Mouse (Mus musculus) MEL (cell line): ENCODE measurements at regions not wholly inside any gene's neighbourhood (a gene's known extent, or its start where the extent isn't known, plus 50 kb on each side); places are given as distances from the start of the nearest gene placed in this dataset.
A peak's percentile ranks its signal among the peaks of the same experiment; 100 is the strongest.

ENCODE experiments used
- CHD2 ChIP-seq: IDR thresholded peaks from 2 replicates; pipeline ENCODE4 v1.6.1; 2011; ENCODE audit warnings: low read length, improper control_type of control experiment
- CTCF ChIP-seq, 3 experiments: IDR thresholded peaks in 2 of 3; conservative IDR thresholded peaks in 1 of 3; 2 replicates each; pipeline ENCODE4 v1.5.1; 2011 to 2012; ENCODE audit warnings: low read length in 3 of 3, low read depth in 2 of 3, mild to moderate bottlenecking in 2 of 3, improper control_type of control experiment in 1 of 3, inconsistent platforms in 1 of 3, mixed read lengths in 1 of 3, moderate library complexity in 1 of 3; ENCODE audit not compliant: control insufficient read depth in 1 of 3, insufficient read depth in 1 of 3, poor library complexity in 1 of 3, severe bottlenecking in 1 of 3
- E2F4 ChIP-seq: IDR thresholded peaks from 2 replicates; pipeline ENCODE4 v1.6.1; 2011; ENCODE audit warnings: low read depth, low read length, improper control_type of control experiment, borderline replicate concordance
- EP300 ChIP-seq, 2 experiments: IDR thresholded peaks; 2 replicates each; pipeline ENCODE4 v1.6.1; 2011; ENCODE audit warnings: improper control_type of control experiment in 2 of 2, low read length in 2 of 2, low read depth in 1 of 2, mild to moderate bottlenecking in 1 of 2
- ETS1 ChIP-seq: IDR thresholded peaks from 2 replicates; pipeline ENCODE4 v1.6.1; 2012; ENCODE audit warnings: low read depth, mild to moderate bottlenecking, inconsistent platforms, low read length, improper control_type of control experiment, moderate library complexity
- GABPA ChIP-seq: IDR thresholded peaks from 2 replicates; pipeline ENCODE4 v1.6.1; 2012; ENCODE audit warnings: low read depth, mild to moderate bottlenecking, inconsistent platforms, low read length, improper control_type of control experiment, moderate library complexity
- KAT2A ChIP-seq: conservative IDR thresholded peaks from 2 replicates; pipeline ENCODE4 v1.6.1; 2012; ENCODE audit warnings: low read depth, low read length, improper control_type of control experiment, inconsistent platforms
- MAFK ChIP-seq: IDR thresholded peaks from 2 replicates; pipeline ENCODE4 v1.6.1; 2011; ENCODE audit warnings: low read depth, mild to moderate bottlenecking, low read length, improper control_type of control experiment, borderline replicate concordance
- POLR2A ChIP-seq, 2 experiments: IDR thresholded peaks; 2 replicates each; pipeline ENCODE4 v1.6.1; 2011 to 2012; ENCODE audit warnings: low read length in 2 of 2, mild to moderate bottlenecking in 2 of 2, control low read depth in 1 of 2, improper control_type of control experiment in 1 of 2, low read depth in 1 of 2, moderate library complexity in 1 of 2; ENCODE audit not compliant: control insufficient read depth in 1 of 2, insufficient read depth in 1 of 2, poor library complexity in 1 of 2
- SIN3A ChIP-seq: IDR thresholded peaks from 2 replicates; pipeline ENCODE4 v1.6.1; 2012; ENCODE audit warnings: low read length, improper control_type of control experiment, inconsistent platforms
- SMC3 ChIP-seq: IDR thresholded peaks from 2 replicates; pipeline ENCODE4 v1.6.1; 2011; ENCODE audit warnings: low read depth, low read length, improper control_type of control experiment
- TCF12 ChIP-seq: IDR thresholded peaks from 2 replicates; pipeline ENCODE4 v1.6.1; 2014; ENCODE audit warnings: low read depth, mild to moderate bottlenecking, inconsistent platforms, low read length, improper control_type of control experiment, moderate library complexity
- UBTF ChIP-seq: IDR thresholded peaks from 2 replicates; pipeline ENCODE4 v1.6.1; 2012; ENCODE audit warnings: low read depth, mild to moderate bottlenecking, inconsistent platforms, low read length, improper control_type of control experiment, moderate library complexity, borderline replicate concordance; ENCODE audit not compliant: insufficient read depth

DNA sequence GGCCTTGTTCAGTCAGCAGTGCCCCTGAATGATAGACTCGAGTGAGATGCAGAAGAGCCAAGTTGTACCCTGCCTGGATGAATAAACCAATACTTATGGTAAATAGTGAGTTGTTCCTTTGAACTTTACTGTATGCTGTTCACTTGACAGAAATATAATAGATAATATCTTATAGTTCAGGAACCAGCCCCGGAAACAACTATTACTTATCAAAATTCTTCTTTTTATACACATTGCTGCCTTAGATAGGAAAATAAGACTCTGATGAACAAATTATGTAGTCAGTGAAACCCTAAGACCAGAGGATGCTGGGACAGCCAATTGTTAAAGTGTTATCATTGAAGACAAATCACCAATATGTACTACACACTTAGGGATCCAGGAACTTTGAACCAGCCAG lies 220.7 kb downstream of the Pik3r1 start:
- TF ChIP-seq UBTF = no peak
- TF ChIP-seq MAFK = no peak
- no peak for TF ChIP-seq CTCF (IDR thresholded peaks at IDR 0.05 in 2 of 3, conservative IDR thresholded peaks at IDR 0.05 in 1 of 3; ENCODE audit: control insufficient read depth in 1 of 3, insufficient read depth in 1 of 3, low read depth in 2 of 3, low read length in 3 of 3, poor library complexity in 1 of 3, severe bottlenecking in 1 of 3)
- TF ChIP-seq EP300 (IDR thresholded peaks at IDR 0.05; ENCODE audit: low read depth in 1 of 2, low read length in 2 of 2) = peak in 1 of 2 experiments; percentile 50; a peak in 1 of 4 replicates
- peak; percentile 58 for TF ChIP-seq TCF12
- TF ChIP-seq POLR2A (IDR thresholded peaks at IDR 0.05; ENCODE audit: control insufficient read depth in 1 of 2, insufficient read depth in 1 of 2, low read depth in 1 of 2, low read length in 2 of 2, poor library complexity in 1 of 2) = no peak
- no peak for TF ChIP-seq CHD2
- TF ChIP-seq SMC3 = no peak
- no peak for TF ChIP-seq KAT2A
- TF ChIP-seq GABPA = no peak
- no peak for TF ChIP-seq E2F4
- no peak for TF ChIP-seq ETS1
- no peak for TF ChIP-seq SIN3A
